Comparison of ENCODE assay signal across 28 mouse cellular contexts in the genomic region with DNA sequence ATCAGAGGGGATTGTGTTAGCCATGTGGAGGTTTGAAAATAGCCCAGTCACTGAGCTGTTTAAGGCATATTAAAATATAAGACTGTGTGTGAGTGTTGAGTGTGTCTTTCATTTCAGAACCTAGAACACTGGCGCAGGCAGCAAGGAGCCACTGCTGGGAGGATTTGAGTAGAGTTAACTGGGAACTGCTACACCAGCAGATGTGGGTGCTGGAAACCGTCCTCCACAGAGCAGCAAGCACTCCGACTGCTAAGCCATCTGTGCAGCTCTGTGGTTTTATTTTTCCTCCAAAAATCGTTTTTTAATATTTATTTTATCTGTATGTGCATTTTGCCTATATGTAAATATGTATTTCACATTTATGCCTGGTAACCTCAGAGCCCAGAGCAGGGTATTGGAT. TPM values are rescaled to one million over a fixed set of nuclear protein-coding genes. Genes with fewer than 3 reads are reported as not detected.
DNase-seq lines count a peak whose midpoint lies in the region; ATAC-seq and TF ChIP-seq lines count a peak whose summit lies in the region.
"Had no signal": no experiment of that assay in that cellular context is flagged by ENCODE, and none has a peak within 500 bp of the region (broad histone marks: within the 10 kb centered on the region; RNA-seq: fewer than 3 reads in every experiment).

No protein-coding gene starts in this region.

- no peaks in the 10 kb centered on the region for H3K36me3 ChIP-seq in forebrain, postnatal 0 days (ENCODE audit: insufficient read depth)
- peaks cover 33% of the 10 kb centered on the region for H3K36me3 ChIP-seq in forebrain, embryonic 12.5 days (replicated peaks)
- H3K36me3 ChIP-seq: heart, embryonic 15.5 days had no signal

- 0 out of 2 replicates have a peak overlapping the region, but pooled peaks have one; percentile 5 for H3K27ac ChIP-seq in forebrain, postnatal 0 days (ENCODE audit: low read depth, low read length)
- no peak overlapping the region for H3K27ac ChIP-seq in forebrain, embryonic 12.5 days
- peak overlapping the region; percentile 61 for H3K27ac ChIP-seq in layer of hippocampus, adult 2 months
- H3K27ac ChIP-seq: forebrain, embryonic 10.5 days; heart, embryonic 15.5 days; hindbrain, embryonic 12.5 days; intestine, embryonic 15.5 days had no signal

- no peak overlapping the region for H3K4me3 ChIP-seq in forebrain, postnatal 0 days (ENCODE audit: low read depth, low read length)
- no peak overlapping the region for H3K4me3 ChIP-seq in forebrain, embryonic 12.5 days (replicated peaks)
- H3K4me3 ChIP-seq in layer of hippocampus, adult 2 months = no peak overlapping the region
- H3K4me3 ChIP-seq: forebrain, embryonic 10.5 days; heart, embryonic 12.5 days; heart, embryonic 15.5 days; hindbrain, embryonic 12.5 days; intestine, embryonic 15.5 days had no signal

- WGBS in forebrain, postnatal 0 days = 57% methylated on average over 4 of the region's 4 CpGs
- 72% methylated on average over 4 of the region's 4 CpGs for WGBS in forebrain, embryonic 12.5 days

- intact Hi-C loops in heart, postnatal 36 days (cut with DNase I) = no loop called here

- peak; percentile 60 for DNase-seq in forebrain, postnatal 0 days
- peak in 1 of 2 experiments; percentile 32 for DNase-seq in layer of hippocampus, adult 2 months (ENCODE audit: low spot score in 2 of 2)
- no peak for DNase-seq in layer of hippocampus, postnatal 25 days (ENCODE audit: extremely low spot score in 1 of 2, low spot score in 1 of 2)
- peak; percentile 67 for DNase-seq in brain, adult 2 months (ENCODE audit: low read depth, low spot score)
- no peak for DNase-seq in heart, postnatal 36 days
- DNase-seq: adrenal gland, adult 8-10 months; adrenal gland, postnatal 25 days; cerebellum, adult 18-20 months; cerebellum, adult 9-10 months; cerebellum, postnatal 14 days; gastrocnemius, postnatal 25 days; heart, adult 18-20 months; heart, postnatal 10 days; heart, postnatal 4 days; kidney, adult 11 months had no signal

- peak; percentile 45; the same call in 1 of the 2 replicates for ATAC-seq in forebrain, postnatal 0 days
- ATAC-seq in forebrain, embryonic 12.5 days (ENCODE audit: low FRiP score) = no peak
- ATAC-seq: activated CD4-positive, CD25-positive, alpha-beta regulatory T cell, adult 4 months; CD4-positive, CD25-positive, alpha-beta regulatory T cell, adult 4 months; hindbrain, embryonic 16.5 days; intestine, embryonic 15.5 days had no signal

- H3K9me3 ChIP-seq in forebrain, postnatal 0 days (ENCODE audit: low read length) = no peaks in the 10 kb centered on the region
- peaks cover 3% of the 10 kb centered on the region; the same call in 1 of the 2 replicates for H3K9me3 ChIP-seq in forebrain, embryonic 12.5 days
- H3K9me3 ChIP-seq: forebrain, embryonic 10.5 days; heart, embryonic 15.5 days; hindbrain, embryonic 12.5 days; intestine, embryonic 15.5 days had no signal

- no peaks in the 10 kb centered on the region for H3K27me3 ChIP-seq in forebrain, postnatal 0 days (ENCODE audit: insufficient read depth, low read length)
- H3K27me3 ChIP-seq in forebrain, embryonic 12.5 days = peaks cover 31% of the 10 kb centered on the region
- H3K27me3 ChIP-seq: heart, embryonic 12.5 days; heart, embryonic 15.5 days; hindbrain, embryonic 12.5 days; intestine, embryonic 15.5 days had no signal

- no peak overlapping the region for H3K9ac ChIP-seq in forebrain, postnatal 0 days
- H3K9ac ChIP-seq in forebrain, embryonic 12.5 days = no peak overlapping the region
- H3K9ac ChIP-seq: heart, embryonic 12.5 days; heart, embryonic 15.5 days; hindbrain, embryonic 12.5 days; intestine, embryonic 15.5 days had no signal

- no peak overlapping the region for H3K4me2 ChIP-seq in forebrain, postnatal 0 days (ENCODE audit: low read depth)
- no peak overlapping the region for H3K4me2 ChIP-seq in forebrain, embryonic 12.5 days
- H3K4me2 ChIP-seq: heart, embryonic 12.5 days; heart, embryonic 15.5 days; hindbrain, embryonic 12.5 days; intestine, embryonic 15.5 days had no signal

- peaks cover 9% of the 10 kb centered on the region; the same call in 1 of the 2 replicates for H3K4me1 ChIP-seq in forebrain, postnatal 0 days (ENCODE audit: insufficient read depth)
- H3K4me1 ChIP-seq in forebrain, embryonic 12.5 days = peaks cover 37% of the 10 kb centered on the region

- no peak for TF ChIP-seq CTCF in forebrain, postnatal 0 days (IDR thresholded peaks at IDR 0.05; ENCODE audit: low read depth)
- TF ChIP-seq CTCF in layer of hippocampus, adult 2 months (conservative IDR thresholded peaks at IDR 0.05) = no peak

RNA-seq across cellular contexts. Expression of a gene that starts 29.5 kb away (rescaled TPM):
- total RNA-seq in forebrain, postnatal 0 days (2014; rRNA removed) = 8.0 and 9.7 TPM in 2 replicates
- 2.0 and 3.0 TPM in 2 replicates for polyA plus RNA-seq in forebrain, postnatal 0 days (2015; fragmentation: Nextera tagmentation; extraction: Ambion mirVana)
- polyA plus RNA-seq in forebrain, embryonic 12.5 days (2016; fragmentation: Nextera tagmentation; extraction: Ambion mirVana) = 13.1 and 13.3 TPM in 2 replicates
- 1 to 10 TPM; 6.3 to 9.4 TPM for total RNA-seq in layer of hippocampus, adult 2 months (2021)
- 1 to 10 TPM; 7.4 to 9.6 TPM for total RNA-seq in layer of hippocampus, postnatal 25 days (2021)
- total RNA-seq in heart, postnatal 36 days (2021) = 10 to 100 TPM; 16.1 to 16.7 TPM
- polyA plus RNA-seq: activated CD4-positive, CD25-positive, alpha-beta regulatory T cell, adult 4 months; CD4-positive, CD25-positive, alpha-beta regulatory T cell, adult 4 months had no signal

RNA-seq across cellular contexts. Expression of a gene that starts 31.3 kb away (rescaled TPM):
- 15.5 and 25.3 TPM in 2 replicates for total RNA-seq in forebrain, postnatal 0 days (2014; rRNA removed)
- polyA plus RNA-seq in forebrain, postnatal 0 days (2015; fragmentation: Nextera tagmentation; extraction: Ambion mirVana) = 10.3 and 17.6 TPM in 2 replicates
- polyA plus RNA-seq in forebrain, embryonic 12.5 days (2016; fragmentation: Nextera tagmentation; extraction: Ambion mirVana) = 2.5 and 2.6 TPM in 2 replicates
- 1 to 10 TPM; 1.1 to 1.6 TPM for total RNA-seq in layer of hippocampus, adult 2 months (2021)
- 1 to 10 TPM; 1.8 to 2.7 TPM for total RNA-seq in layer of hippocampus, postnatal 25 days (2021)
- total RNA-seq in heart, postnatal 36 days (2021) = under 1 TPM; 0.38 to 0.50 TPM
- polyA plus RNA-seq: C2C12; CD4-positive, CD25-positive, alpha-beta regulatory T cell, adult 4 months had no signal

RNA-seq across cellular contexts. Expression of a gene that starts 44.4 kb away (rescaled TPM):
- 0.14 and 0.15 TPM in 2 replicates for total RNA-seq in forebrain, postnatal 0 days (2014; rRNA removed)
- polyA plus RNA-seq in forebrain, postnatal 0 days (2015; fragmentation: Nextera tagmentation; extraction: Ambion mirVana) = 0.12 and 0.88 TPM in 2 replicates
- polyA plus RNA-seq in forebrain, embryonic 12.5 days (2016; fragmentation: Nextera tagmentation; extraction: Ambion mirVana) = not detected in 2 replicates
- total RNA-seq in layer of hippocampus, adult 2 months (2021) = not detected
- total RNA-seq in layer of hippocampus, postnatal 25 days (2021) = not detected
- total RNA-seq in heart, postnatal 36 days (2021) = under 1 TPM in 1 of 2 experiments, not detected in 1; 0.22 TPM
- total RNA-seq: gastrocnemius, adult 8-10 months; gastrocnemius, postnatal 25 days; heart, adult 18-20 months had no signal
- polyA plus RNA-seq: activated CD4-positive, CD25-positive, alpha-beta regulatory T cell, adult 4 months; C2C12; CD4-positive, CD25-positive, alpha-beta regulatory T cell, adult 4 months; embryonic facial prominence, embryonic 11.5 days; forebrain, embryonic 10.5 days; frontal cortex, adult 2 months had no signal

Comparison
In these comparisons a context has a peak if more than half of its experiments do, and no peak if none do; other contexts are left out.
1. DNase-seq: peak in forebrain, postnatal 0 days (single experiment) and brain, adult 2 months (single experiment); none in layer of hippocampus, postnatal 25 days (0 of 2) and heart, postnatal 36 days (0 of 2).